Mouse (Mus musculus) lung, adult 2 months (tissue): ENCODE results near the gene Pxn. TPM values are rescaled to one million over a fixed set of nuclear protein-coding genes. Genes with fewer than 3 reads are reported as not detected.
"Not testable (repeated sequence)": the region's sequence is repeated elsewhere in the genome, so short reads cannot be mapped to it uniquely, and the experiment has no call there.

Experiments used
- DNase-seq: peaks from one replicate; pipeline ENCODE4 v3.0.0; 2022
- H3K4me1 ChIP-seq: fragments of 200-500 bp; 2 replicates; pipeline ENCODE4 v1.6.1; 2011; ENCODE audit warnings: low read length; ENCODE audit not compliant: control insufficient read depth, insufficient read depth
- H3K4me3 ChIP-seq: fragments of 200-500 bp; replicated peaks from 2 replicates; pipeline ENCODE3; 2011; ENCODE audit warnings: low read depth, mild to moderate bottlenecking, control low read depth, low read length; ENCODE audit errors: extremely low read depth
- CTCF ChIP-seq: fragments of 200-500 bp; IDR thresholded peaks from 2 replicates; pipeline ENCODE4 v1.5.1; 2011; ENCODE audit warnings: mild to moderate bottlenecking, low read length, control low read depth; ENCODE audit not compliant: insufficient read depth
- POLR2A ChIP-seq: fragments of 200-500 bp; IDR thresholded peaks from 2 replicates; pipeline ENCODE4 v1.6.1; 2011; ENCODE audit warnings: low read depth, mild to moderate bottlenecking, control low read depth, low read length, borderline replicate concordance; ENCODE audit errors: extremely low read depth
- WGBS: fragments of 180-500 bp; shearing (Covaris S2); methylation state at CpG from one replicate; pipeline ENCODE4 v1.1.7; 2018; 5-methylcytosine and 5-hydroxymethylcytosine counted together
- polyA plus RNA-seq: library from polyadenylated mRNA; depleted of rRNA; stranded (reverse); fragments of >200 nt; gene quantifications from 2 replicates; pipeline ENCODE4 v1.2.3, GENCODE M21; 2012

Gene Pxn
- polyA plus RNA-seq, 1 experiment: 214 TPM

- DNase-seq: peak; percentile 52
- Histone ChIP-seq H3K4me3 (peak overlapping the region; percentile 49), H3K4me1 (peaks cover 47% of the 10 kb centered on the region)
- WGBS: 37% methylated on average over 32 of the region's 32 CpGs
- TF ChIP-seq CTCF (no peak), POLR2A (peak; percentile 30; the same call in 1 of the 2 replicates)
These were observed 9.8 kb downstream of the Pxn start for GRCm38 (mm10) chr5:115516081-115516907.

- DNase-seq: no peak
- WGBS: 40% methylated on average over 7 of the region's 7 CpGs
- Histone ChIP-seq H3K4me3 (no peak overlapping the region), H3K4me1 (peaks cover 49% of the 10 kb centered on the region)
- TF ChIP-seq CTCF (no peak), POLR2A (no peak)
These were observed 10.4 kb downstream of the Pxn start for GRCm38 (mm10) chr5:115516908-115517307.

- TF ChIP-seq CTCF (no peak), POLR2A (no peak)
- Histone ChIP-seq H3K4me1 (peaks cover 51% of the 10 kb centered on the region), H3K4me3 (no peak overlapping the region)
- DNase-seq: no peak
- WGBS: 80% methylated on average over 9 of the region's 9 CpGs
These were observed 11.0 kb downstream of the Pxn start for GRCm38 (mm10) chr5:115517501-115517900.

- WGBS: 94% methylated on average over 8 of the region's 8 CpGs
- H3K4me3 ChIP-seq, DNase-seq: not testable (repeated sequence)
- peaks cover 54% of the 10 kb centered on the region for H3K4me1 ChIP-seq
These were observed 11.7 kb downstream of the Pxn start for GRCm38 (mm10) chr5:115518214-115518613.

GRCm38 (mm10) chr5:115520325-115520869 lies 13.9 kb downstream of the Pxn start:
- TF ChIP-seq CTCF: no peak
- TF ChIP-seq POLR2A: no peak
- 22% methylated on average over 21 of the region's 21 CpGs for WGBS
- peak; percentile 52 for DNase-seq
- Histone ChIP-seq H3K4me1 (peaks cover 58% of the 10 kb centered on the region), H3K4me3 (no peak overlapping the region)

- Histone ChIP-seq H3K4me1 (peaks cover 68% of the 10 kb centered on the region), H3K4me3 (peak overlapping the region; percentile 21)
- peak; percentile 64 for DNase-seq
- 13% methylated on average over 20 of the region's 21 CpGs for WGBS
- TF ChIP-seq POLR2A: peak; percentile 18; the same call in 1 of the 2 replicates
- TF ChIP-seq CTCF: no peak
These were observed 15.3 kb downstream of the Pxn start for GRCm38 (mm10) chr5:115521553-115522461.

- TF ChIP-seq POLR2A: no peak
- TF ChIP-seq CTCF: no peak
- H3K4me1 ChIP-seq: peaks cover 63% of the 10 kb centered on the region
- no peak overlapping the region for H3K4me3 ChIP-seq
- 73% methylated on average over 4 of the region's 4 CpGs for WGBS
- peak; percentile 20 for DNase-seq
These were observed 16.1 kb downstream of the Pxn start for GRCm38 (mm10) chr5:115522531-115522930.

GRCm38 (mm10) chr5:115522981-115523499 lies 16.6 kb downstream of the Pxn start:
- H3K4me1 ChIP-seq: peaks cover 62% of the 10 kb centered on the region
- no peak for TF ChIP-seq POLR2A
- no peak for TF ChIP-seq CTCF
- peak; percentile 6 for DNase-seq
- WGBS: 61% methylated on average over 15 of the region's 15 CpGs
- H3K4me3 ChIP-seq: no peak overlapping the region

GRCm38 (mm10) chr5:115523971-115524370 lies 17.5 kb downstream of the Pxn start:
- TF ChIP-seq POLR2A (no peak), CTCF (0 out of 2 replicates have a peak, but pooled peaks have one; percentile 24)
- no peak overlapping the region for H3K4me3 ChIP-seq
- WGBS: 20% methylated on average over 15 of the region's 15 CpGs
- H3K4me1 ChIP-seq: peaks cover 65% of the 10 kb centered on the region
- DNase-seq: no peak
